Mouse (Mus musculus): ENCODE measurements around the gene Ptgdr.

DNA sequence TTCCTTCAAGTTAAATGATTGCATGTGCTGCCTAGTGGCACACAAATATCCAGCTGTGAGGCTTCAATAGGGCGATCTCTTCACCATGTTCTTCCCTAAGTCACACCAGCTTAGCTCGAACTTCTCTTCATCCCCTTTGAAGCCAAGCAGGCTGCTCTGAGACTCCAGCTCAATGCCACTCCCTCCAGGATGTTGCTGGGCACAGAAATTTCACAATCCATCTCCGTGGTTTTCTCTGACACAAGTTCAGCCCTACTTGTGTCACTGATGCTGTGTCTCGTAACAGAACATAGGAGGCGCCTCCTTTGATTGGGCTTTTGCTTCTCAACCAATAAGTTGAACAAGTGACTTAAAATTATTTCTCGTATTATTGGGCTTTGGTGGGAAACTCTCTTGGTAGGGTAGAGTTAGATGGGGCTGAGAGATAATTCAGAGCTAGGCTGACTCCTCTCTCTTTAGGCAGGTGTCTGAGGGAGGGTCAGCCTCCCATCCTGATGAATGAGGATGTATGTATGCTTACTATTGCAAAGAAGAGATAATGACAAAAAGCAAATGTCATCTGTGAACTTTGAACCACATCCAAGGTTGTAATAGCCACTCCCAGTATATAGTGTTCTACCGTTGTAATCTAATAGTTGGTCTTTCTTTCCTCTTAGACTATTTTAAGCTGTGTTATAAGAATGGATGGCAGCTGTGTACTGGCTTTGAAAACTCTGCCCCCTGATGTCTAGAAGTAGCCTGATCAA is 32.4 kb upstream of the Ptgdr start:
- TF ChIP-seq CTCF (conservative IDR thresholded peaks at IDR 0.05; ENCODE audit: low read length) (no peak), NANOG (IDR thresholded peaks at IDR 0.05; ENCODE audit: borderline replicate concordance, low read length) (no peak), POU5F1 (IDR thresholded peaks at IDR 0.05; ENCODE audit: borderline replicate concordance, low read length) (no peak)
